Mouse (Mus musculus): Measurements from ENCODE around the gene B9d2. TPM values are rescaled to one million over a fixed set of nuclear protein-coding genes. Genes with fewer than 3 reads are reported as not detected.

Gene B9d2
- total RNA-seq, 2 experiments from 2014 or later: 34.5 to 36.3 TPM

GRCm38 (mm10) chr7:25671686-25672085 is 8.9 kb upstream of the B9d2 start:
- intact Hi-C loops (cut with DNase I): no loop called here
- DNase-seq (ENCODE audit: extremely low spot score in 1 of 2, low spot score in 2 of 2): no peak

- no peak for DNase-seq (ENCODE audit: extremely low spot score in 1 of 2, low spot score in 2 of 2)
- intact Hi-C loops (cut with DNase I): no loop called here
These were observed 8.1 kb upstream of the B9d2 start for GRCm38 (mm10) chr7:25672442-25672841.

GRCm38 (mm10) chr7:25674297-25674696 is 6.3 kb upstream of the B9d2 start:
- DNase-seq (ENCODE audit: extremely low spot score in 1 of 2, low spot score in 2 of 2): no peak
- intact Hi-C loops (cut with DNase I): no loop called here

GRCm38 (mm10) chr7:25674719-25675300 is 5.8 kb upstream of the B9d2 start, which contains the start of gene Tmem91:
Gene Tmem91, minus strand, starts transcription at chr7:25675166.
- intact Hi-C loops (cut with DNase I): no loop called here
- DNase-seq (ENCODE audit: extremely low spot score in 1 of 2, low spot score in 2 of 2): peak in 1 of 2 experiments; percentile 49

- intact Hi-C loops (cut with DNase I): no loop called here
- no peak for DNase-seq (ENCODE audit: extremely low spot score in 1 of 2, low spot score in 2 of 2)
These were observed 5.2 kb upstream of the B9d2 start for GRCm38 (mm10) chr7:25675405-25675804.

GRCm38 (mm10) chr7:25676085-25676781 is 4.3 kb upstream of the B9d2 start:
- peak; percentile 93 for DNase-seq (ENCODE audit: extremely low spot score in 1 of 2, low spot score in 2 of 2)
- intact Hi-C loops (cut with DNase I): no loop called here

- intact Hi-C loops (cut with DNase I): no loop called here
- DNase-seq (ENCODE audit: extremely low spot score in 1 of 2, low spot score in 2 of 2): no peak
These were observed 3.6 kb upstream of the B9d2 start for GRCm38 (mm10) chr7:25677013-25677412.

GRCm38 (mm10) chr7:25679971-25680370 is 609 bp upstream of the B9d2 start:
- no peak for DNase-seq (ENCODE audit: extremely low spot score in 1 of 2, low spot score in 2 of 2)
- intact Hi-C loops (cut with DNase I): no loop called here

GRCm38 (mm10) chr7:25681341-25682231 is 1.0 kb downstream of the B9d2 start:
- intact Hi-C loops (cut with DNase I): no loop called here
- no peak for DNase-seq (ENCODE audit: extremely low spot score in 1 of 2, low spot score in 2 of 2)

- intact Hi-C loops (cut with DNase I): no loop called here
These were observed 3.0 kb downstream of the B9d2 start for GRCm38 (mm10) chr7:25683474-25684180.

GRCm38 (mm10) chr7:25684659-25685058 is 4.1 kb downstream of the B9d2 start:
- DNase-seq (ENCODE audit: extremely low spot score in 1 of 2, low spot score in 2 of 2): no peak
- intact Hi-C loops (cut with DNase I): no loop called here

More at GRCm38 (mm10) chr7:25683474-25684180, 3.0 kb downstream of the B9d2 start:
- no peak for DNase-seq (ENCODE audit: extremely low spot score in 1 of 2, low spot score in 2 of 2)

GRCm38 (mm10) chr7:25685926-25686470 is 5.4 kb downstream of the B9d2 start:
- DNase-seq (ENCODE audit: extremely low spot score in 1 of 2, low spot score in 2 of 2): no peak
- intact Hi-C loops (cut with DNase I): no loop called here

- intact Hi-C loops (cut with DNase I): no loop called here
These were observed 6.3 kb downstream of the B9d2 start, which contains the start of gene Tgfb1 for GRCm38 (mm10) chr7:25686680-25687531. Gene Tgfb1, plus strand, starts transcription at chr7:25687002.

GRCm38 (mm10) chr7:25687811-25688401 is 7.3 kb downstream of the B9d2 start:
- peak in 1 of 2 experiments; percentile 74 for DNase-seq (ENCODE audit: extremely low spot score in 1 of 2, low spot score in 2 of 2)
- intact Hi-C loops (cut with DNase I): no loop called here

More at GRCm38 (mm10) chr7:25686680-25687531, 6.3 kb downstream of the B9d2 start, which contains the start of gene Tgfb1:
- peak in 1 of 2 experiments; percentile 82 for DNase-seq (ENCODE audit: extremely low spot score in 1 of 2, low spot score in 2 of 2)

- intact Hi-C loops (cut with DNase I): no loop called here
- peak in 1 of 2 experiments; percentile 90 for DNase-seq (ENCODE audit: extremely low spot score in 1 of 2, low spot score in 2 of 2)
These were observed 8.4 kb downstream of the B9d2 start for GRCm38 (mm10) chr7:25688810-25689586.

GRCm38 (mm10) chr7:25689603-25690021 is 9.0 kb downstream of the B9d2 start:
- DNase-seq (ENCODE audit: extremely low spot score in 1 of 2, low spot score in 2 of 2): no peak
- intact Hi-C loops (cut with DNase I): no loop called here

Data from left cerebral cortex, postnatal 10 days (tissue).